Mouse (Mus musculus) fibroblast of lung, adult 2 months (primary cell): Measurements from ENCODE around the gene Nectin3.

Source experiments
- DNase-seq: peaks from one replicate; pipeline ENCODE4 v3.0.0-alpha.2; 2011; ENCODE audit warnings: low read depth

Gene Nectin3

GRCm38 (mm10) chr16:46498421-46498789, at the start of gene Nectin3:
TSS of gene Nectin3 (minus strand) at chr16:46498525.
- no peak for DNase-seq

GRCm38 (mm10) chr16:46538092-46538491, 39.8 kb upstream of the Nectin3 start:
- no peak for DNase-seq

GRCm38 (mm10) chr16:46532465-46533254, 34.3 kb upstream of the Nectin3 start:
- DNase-seq, result no peak

- DNase-seq, result no peak
Observed at GRCm38 (mm10) chr16:46531023-46531422, 32.7 kb upstream of the Nectin3 start.

- DNase-seq, result no peak
Observed at GRCm38 (mm10) chr16:46520885-46521417, 22.6 kb upstream of the Nectin3 start.

GRCm38 (mm10) chr16:46519606-46520005, 21.3 kb upstream of the Nectin3 start:
- DNase-seq, result no peak

GRCm38 (mm10) chr16:46507944-46508333, 9.6 kb upstream of the Nectin3 start:
- no peak for DNase-seq

GRCm38 (mm10) chr16:46507260-46507943, 9.1 kb upstream of the Nectin3 start:
- no peak for DNase-seq

GRCm38 (mm10) chr16:46504006-46504405, 5.7 kb upstream of the Nectin3 start:
- DNase-seq, result no peak

GRCm38 (mm10) chr16:46502311-46502710, 4.0 kb upstream of the Nectin3 start:
- no peak for DNase-seq

GRCm38 (mm10) chr16:46500759-46501158, 2.4 kb upstream of the Nectin3 start:
- no peak for DNase-seq

GRCm38 (mm10) chr16:46497686-46498420, 472 bp downstream of the Nectin3 start:
- DNase-seq, result no peak

- DNase-seq, result peak; percentile 61
Observed at GRCm38 (mm10) chr16:46496889-46497685, 1.2 kb downstream of the Nectin3 start.

- DNase-seq, result peak; percentile 29
Observed at GRCm38 (mm10) chr16:46496031-46496868, 2.1 kb downstream of the Nectin3 start.

GRCm38 (mm10) chr16:46495201-46495600, 3.1 kb downstream of the Nectin3 start:
- DNase-seq, result no peak

- DNase-seq, result peak; percentile 28
Observed at GRCm38 (mm10) chr16:46487436-46488097, 10.8 kb downstream of the Nectin3 start.

- DNase-seq, result no peak
Observed at GRCm38 (mm10) chr16:46477336-46477735, 21.0 kb downstream of the Nectin3 start.

- DNase-seq, result no peak
Observed at GRCm38 (mm10) chr16:46451421-46451820, 46.9 kb downstream of the Nectin3 start.

GRCm38 (mm10) chr16:46449013-46449412, 49.3 kb downstream of the Nectin3 start:
- no peak for DNase-seq

- no peak for DNase-seq
Observed at GRCm38 (mm10) chr16:46431317-46431716, 67.0 kb downstream of the Nectin3 start.
